Mouse (Mus musculus): ENCODE results near the gene Copb2. TPM values are rescaled to one million over a fixed set of nuclear protein-coding genes. Genes with fewer than 3 reads are reported as not detected.

The Copb2 gene
- polyA plus RNA-seq (2015; fragmentation: Nextera tagmentation; extraction: Ambion mirVana): 168 and 181 TPM in 2 replicates

DNA sequence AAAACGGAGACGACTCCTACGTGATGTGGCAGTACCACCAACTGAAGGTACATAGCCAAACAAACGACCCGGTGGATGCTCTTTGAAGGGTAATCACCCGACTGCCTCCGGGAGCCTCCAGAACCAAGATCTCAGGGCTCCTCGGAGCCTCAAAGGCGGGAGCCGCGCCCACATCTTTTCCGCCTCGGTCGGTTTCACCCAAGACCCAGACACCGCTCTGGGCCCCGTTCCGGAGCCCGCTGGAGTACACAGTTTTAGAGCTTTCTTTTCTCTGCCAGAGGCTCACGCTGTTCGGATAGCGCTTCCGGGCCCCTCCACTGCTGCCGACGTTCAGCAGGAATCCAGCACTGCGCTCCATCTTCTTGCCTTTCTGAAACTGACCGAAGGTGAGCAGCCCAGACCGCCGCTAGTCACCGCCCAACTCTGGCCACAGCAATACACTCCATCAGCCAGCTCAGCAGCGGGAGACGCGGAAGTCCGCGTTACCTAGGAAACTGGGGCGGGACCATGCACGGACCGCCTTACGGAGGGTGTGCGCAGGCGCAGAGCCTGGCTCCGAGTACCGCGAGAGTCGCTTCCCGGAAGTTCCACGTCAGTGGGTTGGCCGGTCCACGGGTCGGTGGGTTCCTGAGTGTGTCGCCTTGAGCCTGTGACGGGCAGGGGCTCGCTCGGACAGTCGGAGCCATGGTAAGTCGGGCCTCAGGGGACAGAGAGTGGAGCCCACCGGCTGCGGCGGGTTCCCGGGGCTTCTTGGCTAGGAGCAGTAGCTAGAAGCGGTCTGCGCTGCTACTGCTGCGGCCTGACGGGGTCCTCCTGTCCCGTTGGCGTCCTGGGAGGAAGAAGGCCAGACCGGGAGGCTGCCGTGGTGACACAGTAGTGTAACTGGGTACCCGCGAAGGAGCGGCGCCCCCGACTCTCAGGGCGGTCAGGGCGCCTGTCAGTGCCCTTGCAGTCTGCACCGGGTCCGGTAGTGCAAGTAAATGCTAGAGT, at the start of gene Copb2:
Copb2 (plus strand) TSS at position 585 of the 990 bp plus-strand sequence.
- peak within 1 kb of the TSS; percentile 85 for H3K9ac ChIP-seq (ENCODE audit: low read depth, low read length)
- H3K4me1 ChIP-seq (replicated peaks; ENCODE audit: control insufficient read depth, insufficient read depth, low read length): no peaks in the 10 kb centered on the region
- under 1% methylated on average over 76 of the region's 76 CpGs for WGBS
- peak within 1 kb of the TSS; percentile 79 for H3K27ac ChIP-seq (ENCODE audit: low read depth, low read length)
- no peaks in the 10 kb centered on the region for H3K27me3 ChIP-seq (replicated peaks; ENCODE audit: control insufficient read depth, insufficient read depth, low read length)
- peaks cover 6% of the 10 kb centered on the region for H3K36me3 ChIP-seq (ENCODE audit: control insufficient read depth, insufficient read depth)
- H3K4me2 ChIP-seq (replicated peaks; ENCODE audit: low read depth): peak within 1 kb of the TSS; percentile 74
- peak within 1 kb of the TSS; percentile 71 for H3K4me3 ChIP-seq (ENCODE audit: low read depth, low read length)
- H3K9me3 ChIP-seq (ENCODE audit: control insufficient read depth): no peaks in the 10 kb centered on the region
- ATAC-seq: peak; percentile 98
- no peak for TF ChIP-seq CTCF (IDR thresholded peaks at IDR 0.05; ENCODE audit: low read depth)

DNA sequence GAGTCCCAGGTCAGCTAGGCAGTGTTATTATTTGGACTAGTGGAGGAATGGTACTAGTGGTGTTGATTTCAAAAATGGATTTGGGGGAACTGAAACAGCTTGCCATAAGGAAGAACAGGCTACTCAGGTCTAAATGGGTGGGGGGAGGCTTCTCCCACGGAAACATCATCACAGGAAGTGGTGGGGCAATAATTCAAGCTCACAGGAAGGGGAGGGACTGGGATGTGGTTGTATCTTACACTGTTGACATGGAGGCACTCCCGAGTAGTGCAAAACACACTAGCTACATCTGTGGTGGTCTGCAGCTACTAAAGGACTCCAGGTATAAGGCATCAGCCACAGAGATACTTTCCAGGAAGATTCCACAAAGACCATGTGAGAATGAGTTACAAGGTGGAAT, 39.6 kb upstream of the Copb2 start:
- Histone ChIP-seq H3K4me3 (ENCODE audit: low read depth, low read length) (no peak overlapping the region), H3K9ac (ENCODE audit: low read depth, low read length) (no peak overlapping the region), H3K4me1 (replicated peaks; ENCODE audit: control insufficient read depth, insufficient read depth, low read length) (no peaks in the 10 kb centered on the region), H3K27ac (ENCODE audit: low read depth, low read length) (no peak overlapping the region), H3K4me2 (replicated peaks; ENCODE audit: low read depth) (no peak overlapping the region), H3K27me3 (replicated peaks; ENCODE audit: control insufficient read depth, insufficient read depth, low read length) (no peaks in the 10 kb centered on the region), H3K9me3 (ENCODE audit: control insufficient read depth) (no peaks in the 10 kb centered on the region), H3K36me3 (ENCODE audit: control insufficient read depth, insufficient read depth) (no peaks in the 10 kb centered on the region)
- TF ChIP-seq CTCF (IDR thresholded peaks at IDR 0.05; ENCODE audit: low read depth): no peak
- 63% methylated on average over 2 of the region's 2 CpGs for WGBS
- no peak for ATAC-seq

DNA sequence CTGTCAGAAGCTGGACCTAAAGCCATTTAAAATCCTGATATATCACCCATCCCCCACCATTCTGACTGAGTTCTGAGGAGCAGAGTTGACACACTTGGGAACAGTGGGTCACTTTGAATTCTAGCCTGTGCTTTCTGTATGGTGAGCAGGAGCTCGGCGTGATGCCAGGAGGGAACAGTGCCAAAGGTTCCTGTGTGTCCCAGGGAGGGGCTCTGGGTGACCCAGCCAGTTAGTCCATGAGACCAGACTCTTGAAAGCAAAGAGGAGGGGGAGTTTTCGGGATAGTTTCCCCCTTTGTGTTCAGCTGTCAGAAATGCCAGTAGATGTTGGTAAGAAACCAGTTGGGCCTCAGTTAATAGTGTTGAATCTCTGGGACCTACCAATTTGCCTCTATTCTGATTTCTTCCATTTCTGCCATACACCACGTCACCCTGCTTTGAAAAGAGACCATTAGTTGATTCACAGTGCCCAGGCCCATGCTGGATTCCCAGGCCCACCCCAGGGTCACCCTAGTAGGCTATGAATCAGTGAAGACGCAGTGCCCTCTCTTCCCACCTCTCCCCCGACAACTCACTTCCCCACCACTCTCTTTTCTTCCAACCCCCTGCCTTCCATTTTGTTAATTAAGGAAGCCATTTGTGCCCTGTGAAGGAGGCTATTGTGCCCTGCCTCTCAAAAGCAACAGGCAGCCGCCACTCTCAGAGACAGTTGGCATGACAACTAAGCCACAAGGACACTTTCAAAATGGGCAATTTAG, 38.6 kb upstream of the Copb2 start:
- no peaks in the 10 kb centered on the region for H3K36me3 ChIP-seq (ENCODE audit: control insufficient read depth, insufficient read depth)
- no peaks in the 10 kb centered on the region for H3K4me1 ChIP-seq (replicated peaks; ENCODE audit: control insufficient read depth, insufficient read depth, low read length)
- no peak for TF ChIP-seq CTCF (IDR thresholded peaks at IDR 0.05; ENCODE audit: low read depth)
- H3K9me3 ChIP-seq (ENCODE audit: control insufficient read depth): no peaks in the 10 kb centered on the region
- ATAC-seq: no peak
- H3K9ac ChIP-seq (ENCODE audit: low read depth, low read length): no peak overlapping the region
- H3K4me2 ChIP-seq (replicated peaks; ENCODE audit: low read depth): no peak overlapping the region
- no peak overlapping the region for H3K27ac ChIP-seq (ENCODE audit: low read depth, low read length)
- H3K4me3 ChIP-seq (ENCODE audit: low read depth, low read length): no peak overlapping the region
- WGBS: 81% methylated on average over 7 of the region's 7 CpGs
- H3K27me3 ChIP-seq (replicated peaks; ENCODE audit: control insufficient read depth, insufficient read depth, low read length): no peaks in the 10 kb centered on the region

DNA sequence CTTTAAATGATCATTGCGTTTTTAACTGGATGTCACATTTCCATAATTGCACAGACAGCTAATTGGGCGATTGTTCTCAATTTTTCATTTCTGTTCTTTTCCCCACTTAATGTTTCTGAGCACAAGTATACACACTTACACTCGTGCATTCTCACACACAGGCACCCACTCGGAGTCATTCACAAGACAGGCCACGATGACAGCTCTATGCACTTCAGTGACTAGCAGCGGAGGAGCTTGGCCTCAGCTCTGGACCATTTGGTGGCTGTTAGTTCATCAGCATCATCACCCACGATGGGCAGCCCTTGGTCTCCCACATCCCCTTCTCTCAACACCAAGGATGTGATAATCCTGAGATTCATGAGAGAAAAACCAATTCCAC, 38.0 kb upstream of the Copb2 start:
- WGBS: 75% methylated on average over 7 of the region's 7 CpGs
- H3K9ac ChIP-seq (ENCODE audit: low read depth, low read length): no peak overlapping the region
- no peaks in the 10 kb centered on the region for H3K36me3 ChIP-seq (ENCODE audit: control insufficient read depth, insufficient read depth)
- no peak for ATAC-seq
- H3K9me3 ChIP-seq (ENCODE audit: control insufficient read depth): no peaks in the 10 kb centered on the region
- H3K27ac ChIP-seq (ENCODE audit: low read depth, low read length): no peak overlapping the region
- no peak overlapping the region for H3K4me2 ChIP-seq (replicated peaks; ENCODE audit: low read depth)
- no peaks in the 10 kb centered on the region for H3K27me3 ChIP-seq (replicated peaks; ENCODE audit: control insufficient read depth, insufficient read depth, low read length)
- H3K4me1 ChIP-seq (replicated peaks; ENCODE audit: control insufficient read depth, insufficient read depth, low read length): no peaks in the 10 kb centered on the region
- no peak overlapping the region for H3K4me3 ChIP-seq (ENCODE audit: low read depth, low read length)
- TF ChIP-seq CTCF (IDR thresholded peaks at IDR 0.05; ENCODE audit: low read depth): no peak

DNA sequence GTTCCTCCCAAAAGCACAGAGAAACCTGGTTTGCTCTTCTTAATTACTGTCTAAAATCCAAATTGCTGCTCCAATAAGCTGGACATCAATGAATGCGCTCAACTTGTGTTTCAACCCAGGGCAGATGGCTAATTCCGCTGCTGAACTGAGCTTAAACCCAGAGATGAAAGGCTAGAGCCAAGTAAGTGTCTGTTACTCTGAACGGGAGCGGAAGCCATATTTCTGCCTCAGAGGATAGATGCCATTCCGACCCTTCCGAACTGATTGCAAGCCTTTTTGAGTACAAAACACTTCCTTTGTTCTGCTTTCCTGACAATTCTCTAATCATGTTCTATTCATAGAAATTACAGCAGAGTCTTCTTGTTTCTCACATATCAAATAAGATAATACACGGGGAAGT, 36.3 kb upstream of the Copb2 start:
- Histone ChIP-seq H3K27me3 (replicated peaks; ENCODE audit: control insufficient read depth, insufficient read depth, low read length) (no peaks in the 10 kb centered on the region), H3K4me3 (ENCODE audit: low read depth, low read length) (no peak overlapping the region), H3K36me3 (ENCODE audit: control insufficient read depth, insufficient read depth) (no peaks in the 10 kb centered on the region), H3K9ac (ENCODE audit: low read depth, low read length) (no peak overlapping the region), H3K4me1 (replicated peaks; ENCODE audit: control insufficient read depth, insufficient read depth, low read length) (no peaks in the 10 kb centered on the region), H3K9me3 (ENCODE audit: control insufficient read depth) (no peaks in the 10 kb centered on the region), H3K4me2 (replicated peaks; ENCODE audit: low read depth) (no peak overlapping the region), H3K27ac (ENCODE audit: low read depth, low read length) (no peak overlapping the region)
- 83% methylated on average over 7 of the region's 7 CpGs for WGBS
- TF ChIP-seq CTCF (IDR thresholded peaks at IDR 0.05; ENCODE audit: low read depth): no peak
- no peak for ATAC-seq

DNA sequence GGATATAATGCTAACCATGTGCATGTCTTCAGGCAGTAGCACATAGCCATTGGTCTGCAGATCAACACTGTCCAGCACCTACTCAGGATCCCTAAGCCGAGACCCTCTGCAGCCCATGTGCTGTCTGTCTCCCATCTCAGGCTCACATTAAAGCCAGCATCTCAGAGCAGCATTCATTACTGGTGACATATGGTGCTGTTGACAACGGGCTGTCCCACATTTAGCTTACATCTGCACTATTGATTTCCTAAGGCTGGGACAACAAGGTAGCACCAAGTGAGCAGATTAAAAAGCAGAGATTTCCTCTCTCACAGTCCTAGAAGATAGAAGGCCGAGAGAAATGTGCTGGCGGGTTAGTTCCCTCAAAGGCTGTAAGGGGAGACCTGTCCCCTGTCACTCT, 33.7 kb upstream of the Copb2 start:
- H3K36me3 ChIP-seq (ENCODE audit: control insufficient read depth, insufficient read depth): no peaks in the 10 kb centered on the region
- H3K4me1 ChIP-seq (replicated peaks; ENCODE audit: control insufficient read depth, insufficient read depth, low read length): no peaks in the 10 kb centered on the region; the same call in 1 of the 2 replicates
- TF ChIP-seq CTCF (IDR thresholded peaks at IDR 0.05; ENCODE audit: low read depth): no peak
- no peak overlapping the region for H3K27ac ChIP-seq (ENCODE audit: low read depth, low read length)
- no peak for ATAC-seq
- H3K4me3 ChIP-seq (ENCODE audit: low read depth, low read length): no peak overlapping the region
- no peaks in the 10 kb centered on the region for H3K27me3 ChIP-seq (replicated peaks; ENCODE audit: control insufficient read depth, insufficient read depth, low read length)
- WGBS: 81% methylated on average over 4 of the region's 4 CpGs
- no peaks in the 10 kb centered on the region for H3K9me3 ChIP-seq (ENCODE audit: control insufficient read depth)
- H3K9ac ChIP-seq (ENCODE audit: low read depth, low read length): no peak overlapping the region
- H3K4me2 ChIP-seq (replicated peaks; ENCODE audit: low read depth): no peak overlapping the region

Measured in intestine, postnatal 0 days (tissue).